Mouse (Mus musculus) A20 (cell line): Measurements from ENCODE around the gene Fgf13.

Experiments
- DNase-seq: peaks from one replicate; pipeline ENCODE4 v3.0.0-alpha.2; 2011; ENCODE audit warnings: low read depth, low spot score

Fgf13 gene

DNA sequence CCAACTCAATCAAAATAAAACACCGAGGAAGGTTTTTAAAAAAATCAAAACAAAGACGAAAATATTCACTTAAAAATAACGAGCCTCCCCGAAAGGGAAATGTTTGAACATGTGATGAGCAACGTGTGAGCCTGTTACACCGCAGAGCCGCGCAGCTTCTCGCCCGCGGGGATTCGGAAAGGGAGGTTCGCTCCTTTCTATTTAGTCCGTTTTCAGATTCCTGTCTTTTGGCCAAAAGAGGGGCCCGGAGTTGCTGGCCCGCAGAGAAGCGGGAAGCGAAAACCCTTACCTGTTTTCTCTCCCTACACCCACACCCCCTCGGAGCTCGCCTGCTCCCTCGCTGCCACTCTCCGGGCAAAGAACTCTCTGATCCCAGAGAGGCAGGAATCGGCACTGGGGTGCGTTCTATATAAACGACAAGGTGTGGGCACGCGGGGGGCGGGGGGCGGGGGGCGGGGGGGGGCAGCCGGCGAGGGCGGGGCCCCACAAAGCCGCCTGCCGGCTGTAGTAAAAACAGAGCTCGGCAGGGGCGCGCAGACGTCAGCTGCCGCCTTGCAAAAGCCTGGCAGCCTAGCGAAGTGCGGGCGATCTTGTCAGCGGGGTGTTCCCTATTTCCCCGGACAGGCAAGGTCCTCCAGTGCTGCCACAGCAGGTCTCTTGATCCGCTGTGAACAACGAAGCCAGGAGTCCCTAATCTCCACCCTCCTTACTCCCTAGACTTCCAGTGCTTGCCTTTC, at the start of gene Fgf13:
Fgf13 (minus strand) TSS at position 377 of the 737 bp plus-strand sequence.
- DNase-seq, result peak; percentile 71

DNA sequence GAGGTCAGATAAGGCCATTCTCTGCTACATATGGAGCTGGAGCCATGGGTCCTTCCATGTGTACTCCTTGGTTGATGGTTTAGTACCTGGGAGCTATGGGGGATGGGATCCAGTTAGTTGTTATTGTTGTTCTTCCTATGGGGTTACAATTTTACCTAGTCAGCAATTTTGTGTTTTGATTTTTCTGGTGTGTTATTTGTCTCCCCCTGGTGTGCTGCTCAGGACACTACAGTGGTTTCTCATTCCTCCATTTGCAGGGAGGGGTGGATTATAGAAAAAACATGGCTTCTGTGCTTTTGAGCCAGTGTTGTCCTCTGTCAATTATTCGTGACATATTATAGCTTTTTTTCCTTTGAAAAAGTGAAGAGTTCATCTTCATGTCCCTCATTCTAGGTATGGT, 38.7 kb upstream of the Fgf13 start:
- peak; percentile 17 for DNase-seq

DNA sequence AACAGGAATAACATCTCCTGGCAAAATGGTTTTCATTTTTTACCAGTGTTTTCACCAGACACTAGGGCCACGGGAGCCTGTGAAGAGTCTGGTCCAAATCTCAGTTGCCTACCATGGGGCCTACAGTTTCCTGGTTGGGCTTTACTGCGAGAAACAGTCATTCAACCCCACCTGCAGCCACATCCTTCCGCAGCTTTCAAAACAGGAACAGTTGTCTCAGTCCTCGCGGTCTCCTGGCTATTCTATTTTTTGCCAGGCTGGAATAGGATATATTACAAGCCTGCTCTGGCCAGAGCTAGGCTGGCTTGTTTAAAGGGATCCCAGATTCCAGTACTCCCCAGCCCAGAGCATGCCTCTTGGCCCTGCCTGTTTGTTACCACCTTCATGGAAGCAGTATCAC, 21.2 kb upstream of the Fgf13 start:
- no peak for DNase-seq

DNA sequence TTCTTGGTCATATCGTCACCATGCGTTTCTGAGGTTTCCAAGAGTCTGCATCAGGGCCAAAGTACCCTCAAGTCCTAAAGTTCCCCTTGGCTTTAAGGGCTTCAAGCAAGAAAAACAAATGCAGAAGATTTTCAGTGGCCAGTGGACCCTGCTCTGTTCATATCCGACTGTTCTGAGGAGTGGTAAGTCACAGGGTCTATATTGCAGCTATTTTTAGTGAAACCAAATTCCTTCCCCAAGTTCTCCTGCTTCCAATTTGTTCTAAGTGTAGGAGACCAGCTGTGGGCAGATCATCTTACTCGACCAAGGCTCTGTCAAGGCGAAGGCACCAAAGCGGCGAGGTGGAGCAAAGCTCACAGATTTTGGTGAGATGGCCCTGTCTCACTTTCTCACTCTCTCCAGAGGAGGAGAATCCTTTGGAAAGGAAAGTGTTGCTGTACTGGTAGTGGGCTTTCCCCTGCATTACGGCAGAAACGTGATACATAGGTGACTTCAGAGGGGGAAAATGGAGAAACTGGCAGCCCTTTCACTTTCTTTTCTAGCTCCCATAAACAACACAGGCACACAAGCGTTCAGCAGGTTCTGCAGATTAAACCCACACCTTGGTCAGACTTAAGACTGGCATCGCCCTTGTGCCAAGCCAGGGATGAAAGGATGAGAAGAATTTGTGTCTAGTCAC, 17.8 kb upstream of the Fgf13 start:
- peak; percentile 55 for DNase-seq

DNA sequence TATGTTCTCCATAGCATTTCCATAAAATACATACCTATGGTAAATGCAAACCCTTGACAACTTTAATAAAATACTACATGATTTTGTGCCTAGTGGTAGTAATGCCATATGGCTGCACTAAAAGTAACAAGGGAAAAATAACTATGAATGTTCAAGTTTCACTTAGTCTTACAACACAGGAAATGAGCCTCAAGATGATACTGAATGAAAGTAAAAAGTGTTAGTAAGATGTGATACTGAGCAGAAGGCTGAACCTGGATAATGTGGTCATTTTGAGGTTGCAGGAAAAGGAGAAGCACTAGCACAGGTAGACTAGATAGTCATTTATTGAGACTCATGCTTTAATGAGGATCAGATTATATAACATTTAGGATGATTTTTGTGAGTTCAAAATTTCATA, 16.2 kb upstream of the Fgf13 start:
- DNase-seq, result peak; percentile 5

DNA sequence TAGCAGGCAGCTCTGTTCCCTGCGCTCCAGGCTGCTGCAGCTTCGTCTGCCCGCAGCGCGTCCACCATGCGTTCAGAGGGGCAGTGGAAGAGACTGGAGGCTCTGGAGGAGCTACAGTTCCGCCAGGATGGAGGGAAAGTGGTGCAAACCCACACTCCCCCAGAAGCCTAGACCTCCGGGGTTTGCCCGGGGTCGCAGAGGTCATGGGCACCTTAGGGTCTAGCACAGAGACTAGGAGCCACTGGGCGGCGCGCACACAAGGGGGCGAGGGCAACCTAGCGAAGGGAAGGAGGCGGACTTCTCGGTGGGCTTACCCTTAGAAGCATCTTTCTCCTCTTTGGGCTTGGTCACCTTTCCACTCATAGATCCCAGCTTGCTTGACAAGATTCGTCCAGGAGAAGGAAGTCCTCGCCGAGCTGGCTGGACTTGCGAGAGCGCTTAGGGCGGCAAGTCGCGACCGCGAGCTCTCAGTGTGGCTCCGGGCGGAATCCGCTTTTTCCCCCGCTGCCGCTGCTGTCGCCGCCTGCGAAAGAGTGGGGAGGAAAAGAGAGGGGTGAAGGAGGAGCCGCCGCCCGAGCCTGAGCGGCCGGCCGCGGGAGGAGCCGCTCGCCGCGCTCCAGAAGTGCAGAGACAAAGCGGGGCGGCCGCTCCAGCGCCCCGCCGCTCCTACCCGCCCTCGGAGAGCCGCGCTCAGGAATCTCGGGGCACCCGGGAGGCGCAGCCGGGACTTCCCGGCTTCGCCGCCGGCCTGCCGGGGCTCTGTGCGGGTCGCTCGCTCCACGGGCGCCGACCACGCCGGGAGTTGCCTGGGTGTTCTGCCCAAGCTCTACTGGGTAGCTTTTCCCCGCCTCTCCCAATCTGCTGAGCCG, 811 bp downstream of the Fgf13 start:
- DNase-seq, result peak; percentile 73

DNA sequence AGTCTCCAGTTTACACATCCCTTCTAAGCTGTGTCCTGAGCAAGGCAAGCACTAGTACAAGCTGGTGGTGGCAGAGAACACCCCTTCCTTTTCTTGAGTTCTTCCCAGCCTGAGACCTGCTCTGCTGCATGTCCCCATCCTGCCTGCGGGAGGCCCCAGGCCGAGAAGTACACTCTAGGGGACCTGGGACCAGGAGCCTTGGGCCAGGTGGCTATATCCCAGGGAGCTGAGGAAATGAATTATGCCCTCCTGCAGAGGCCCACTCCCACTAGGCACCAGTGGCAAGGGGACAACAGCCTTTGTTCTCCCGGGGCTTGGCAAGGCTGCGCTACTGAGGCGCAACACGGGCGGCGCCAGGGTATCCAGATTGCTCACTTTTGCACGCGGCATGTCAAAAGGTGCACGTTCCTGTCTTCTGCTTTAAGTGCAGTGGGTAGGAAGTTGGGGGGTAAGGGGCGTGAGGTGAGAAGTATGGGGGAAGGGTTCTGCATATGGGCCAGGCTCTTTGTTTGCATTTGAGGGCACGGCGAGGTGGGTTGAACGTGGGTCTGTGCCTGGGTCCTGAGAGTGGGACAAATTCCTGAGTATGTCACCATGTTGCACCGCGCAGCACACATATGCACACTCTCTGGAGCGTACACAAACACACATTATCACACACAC, 1.7 kb downstream of the Fgf13 start:
- DNase-seq, result peak; percentile 32

DNA sequence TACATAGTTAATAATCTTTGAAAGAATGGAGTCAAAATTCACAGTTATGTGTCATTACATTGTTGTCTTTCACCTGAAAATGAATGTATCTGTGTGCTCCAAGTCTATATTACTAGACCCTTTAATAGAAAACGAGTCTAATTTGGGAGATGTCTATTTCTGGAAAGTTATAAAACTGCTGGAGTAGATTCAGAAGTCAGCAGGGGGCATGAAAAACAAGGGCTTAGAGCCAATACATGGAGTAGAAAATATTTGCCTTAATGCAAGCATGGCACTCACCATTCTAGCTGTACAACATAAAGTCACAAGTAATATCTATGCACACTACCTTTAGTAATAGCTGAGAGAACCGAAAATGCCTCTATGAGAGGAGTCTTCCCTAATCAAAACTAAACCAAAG, 19.9 kb downstream of the Fgf13 start:
- DNase-seq, result no peak

DNA sequence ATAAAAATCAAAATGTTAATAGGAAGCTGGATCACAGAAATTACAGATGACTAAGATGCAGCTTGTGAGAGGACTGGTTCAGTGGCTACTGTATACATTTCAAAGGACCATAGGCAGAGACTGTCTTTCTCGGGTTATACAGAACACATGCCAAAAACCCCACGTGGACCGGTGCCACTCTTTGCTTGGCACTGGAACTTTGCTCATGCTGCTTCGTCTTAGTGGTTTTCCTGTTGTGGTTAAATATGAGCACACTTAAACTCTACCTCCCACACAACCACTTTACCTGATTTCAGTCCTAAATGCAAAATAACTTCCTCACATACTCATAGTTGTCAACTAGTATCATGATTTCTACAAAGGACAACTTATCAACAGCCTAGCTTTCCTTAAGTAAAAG, 59.6 kb downstream of the Fgf13 start:
- DNase-seq, result no peak

DNA sequence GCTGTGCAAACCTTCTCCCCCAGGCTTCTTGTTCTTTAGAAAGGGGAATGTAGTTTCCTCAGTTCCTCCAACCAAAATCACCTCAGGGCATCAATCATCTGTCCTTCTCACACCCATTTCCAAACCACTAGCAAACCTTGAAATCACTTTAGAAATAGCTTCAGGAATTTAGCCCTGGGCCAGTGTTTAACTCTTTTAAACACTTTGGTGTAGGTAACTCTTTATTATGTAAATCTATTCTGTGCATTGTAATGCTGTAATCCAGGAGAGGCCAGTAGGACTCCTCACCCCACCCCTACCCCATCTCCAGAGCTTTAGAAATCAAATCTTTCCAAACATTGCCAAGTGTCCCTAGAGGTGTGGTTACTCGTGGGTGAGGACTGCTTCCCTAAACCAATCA, 74.5 kb downstream of the Fgf13 start:
- no peak for DNase-seq

DNA sequence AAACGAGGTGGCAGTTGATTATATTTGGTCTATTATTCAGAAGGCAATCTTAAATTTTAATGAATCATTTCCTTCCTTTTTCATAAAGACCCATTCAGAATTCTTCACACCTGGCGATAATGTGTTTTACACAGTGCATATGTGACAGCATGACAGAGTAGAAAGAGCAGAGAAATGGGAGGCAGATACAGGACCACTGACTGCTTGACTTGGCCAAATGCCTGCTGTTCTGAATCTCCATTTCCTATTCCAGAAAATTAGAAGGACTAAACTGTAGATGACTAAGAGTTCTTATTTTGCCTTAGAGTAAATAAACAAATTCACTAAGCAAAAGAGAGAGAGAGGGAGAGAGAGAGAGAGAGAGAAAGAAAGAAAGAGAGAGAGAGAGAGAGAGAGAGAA, 82.4 kb downstream of the Fgf13 start:
- DNase-seq, result no peak

DNA sequence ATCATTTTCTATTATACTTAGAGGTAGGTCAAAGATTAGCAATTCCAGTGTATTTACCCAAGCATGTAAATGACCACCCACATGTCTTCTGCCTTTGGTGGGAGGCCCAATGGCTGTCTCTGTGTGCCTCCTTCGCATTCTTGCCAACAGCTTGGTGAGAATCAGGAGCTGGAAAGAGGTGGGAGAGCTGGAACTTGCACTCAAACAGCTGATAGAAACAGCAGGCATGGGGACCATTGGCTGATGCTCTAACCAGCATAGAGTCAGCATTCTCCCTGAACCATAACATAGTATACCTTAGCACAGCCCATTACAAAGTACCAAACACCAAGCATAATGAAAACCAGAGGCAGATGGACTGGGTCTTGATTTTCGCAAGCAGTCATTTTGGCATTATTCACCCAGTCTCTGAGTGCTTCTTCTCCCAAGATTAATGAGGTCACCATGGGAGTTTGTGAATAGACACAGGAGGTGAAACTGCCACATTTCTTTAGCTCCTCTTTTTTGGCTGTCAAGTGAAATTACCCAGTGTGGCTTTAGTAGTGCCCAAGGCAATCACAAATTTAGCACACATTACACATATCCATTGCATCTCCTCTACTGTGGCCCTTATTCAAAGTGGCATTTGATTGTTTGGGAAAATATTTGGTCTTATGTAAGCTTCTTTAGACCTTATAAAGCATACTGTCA, 165.1 kb downstream of the Fgf13 start:
- DNase-seq, result no peak

DNA sequence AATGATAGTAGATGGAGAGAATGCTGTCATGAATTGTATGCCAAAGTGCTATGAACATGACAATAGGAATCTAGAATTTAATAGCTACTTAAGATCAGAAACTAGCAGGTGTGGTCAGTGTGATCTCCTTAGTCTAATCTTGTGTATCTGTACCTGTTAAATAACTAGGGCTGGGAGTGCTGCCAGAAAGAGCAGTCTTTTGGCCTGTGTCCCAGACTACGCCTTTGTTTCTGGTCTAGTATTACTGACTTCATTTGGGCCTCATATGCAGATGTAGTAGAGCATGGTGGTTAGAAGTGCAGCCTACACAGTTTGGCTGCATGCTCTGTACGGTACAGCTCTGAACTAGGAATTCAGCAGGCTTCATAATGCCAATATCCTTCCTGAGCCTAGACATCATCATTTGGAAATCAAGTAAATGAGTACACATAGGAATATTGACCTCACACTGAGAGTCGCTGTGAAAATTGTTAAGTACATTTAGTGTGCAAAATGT, 276.9 kb downstream of the Fgf13 start:
- DNase-seq, result no peak

DNA sequence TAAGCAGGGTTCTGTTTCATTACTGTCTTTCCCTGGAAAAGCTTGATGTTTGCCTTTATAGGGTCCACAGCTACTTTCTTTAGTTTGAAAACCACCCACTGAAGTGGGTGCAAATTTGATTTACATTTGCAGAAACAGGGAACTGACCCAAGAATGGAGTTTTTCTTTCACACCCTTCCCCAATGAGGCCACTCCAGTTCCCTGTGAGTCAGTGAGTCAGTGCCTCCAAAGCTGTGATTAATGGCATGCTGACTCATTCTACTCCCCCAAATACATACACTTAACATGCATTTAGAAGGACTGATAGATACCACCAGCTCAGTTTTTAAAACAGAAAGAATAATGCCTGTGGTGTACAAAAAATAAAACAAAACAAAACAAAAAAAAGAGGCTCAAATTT, 316.3 kb downstream of the Fgf13 start:
- DNase-seq, result no peak

DNA sequence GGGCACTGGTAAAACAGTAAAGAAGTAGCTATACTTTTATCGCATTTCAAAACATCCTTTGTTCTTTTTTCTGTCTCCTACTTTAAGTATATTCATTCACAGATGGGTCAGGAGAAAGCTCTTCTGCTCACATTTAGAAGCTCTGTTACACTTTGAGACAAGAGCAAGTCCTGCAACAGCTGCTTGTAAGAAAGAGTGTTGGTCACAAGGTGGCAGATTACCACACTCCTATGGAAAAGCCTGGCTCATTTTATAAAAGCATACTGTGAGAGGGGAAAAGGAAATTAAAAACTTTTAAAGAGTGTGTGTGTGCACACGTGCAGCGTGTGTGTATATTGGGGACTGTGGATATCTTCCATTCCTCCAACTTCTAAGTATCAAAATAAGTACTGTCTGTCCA, 324.1 kb downstream of the Fgf13 start:
- no peak for DNase-seq

DNA sequence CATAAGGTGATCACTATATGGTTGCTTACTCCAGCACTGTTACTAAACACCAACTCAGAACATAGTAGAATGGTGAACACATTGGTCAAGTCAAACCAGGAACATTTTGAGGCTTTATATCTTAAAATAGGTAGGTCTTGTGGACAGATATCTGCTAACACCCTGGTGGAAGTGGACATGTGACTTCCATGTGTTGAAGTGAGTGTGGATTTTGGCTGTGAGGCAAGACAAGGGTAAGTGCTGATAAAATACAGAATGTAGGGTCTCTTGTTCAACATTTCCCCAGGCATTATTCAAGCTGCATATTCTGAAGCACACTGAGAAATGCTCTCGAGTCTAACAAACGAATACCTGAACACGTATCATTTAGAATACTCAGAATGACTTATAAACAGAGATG, 324.7 kb downstream of the Fgf13 start:
- no peak for DNase-seq

DNA sequence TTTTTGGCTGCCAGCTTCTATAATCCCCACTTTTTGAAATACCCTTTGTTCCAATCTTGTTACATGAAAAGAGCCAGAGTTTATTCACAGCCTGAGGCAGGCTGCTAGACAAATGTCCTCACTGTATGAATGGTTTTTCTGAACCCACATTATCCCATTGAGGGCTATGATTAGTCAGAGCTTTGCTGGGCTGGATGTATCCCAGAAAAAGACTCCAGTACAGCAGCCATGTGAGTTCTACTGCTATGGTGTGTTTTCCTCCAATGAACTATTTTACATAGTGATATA, 326.5 kb downstream of the Fgf13 start:
- no peak for DNase-seq

DNA sequence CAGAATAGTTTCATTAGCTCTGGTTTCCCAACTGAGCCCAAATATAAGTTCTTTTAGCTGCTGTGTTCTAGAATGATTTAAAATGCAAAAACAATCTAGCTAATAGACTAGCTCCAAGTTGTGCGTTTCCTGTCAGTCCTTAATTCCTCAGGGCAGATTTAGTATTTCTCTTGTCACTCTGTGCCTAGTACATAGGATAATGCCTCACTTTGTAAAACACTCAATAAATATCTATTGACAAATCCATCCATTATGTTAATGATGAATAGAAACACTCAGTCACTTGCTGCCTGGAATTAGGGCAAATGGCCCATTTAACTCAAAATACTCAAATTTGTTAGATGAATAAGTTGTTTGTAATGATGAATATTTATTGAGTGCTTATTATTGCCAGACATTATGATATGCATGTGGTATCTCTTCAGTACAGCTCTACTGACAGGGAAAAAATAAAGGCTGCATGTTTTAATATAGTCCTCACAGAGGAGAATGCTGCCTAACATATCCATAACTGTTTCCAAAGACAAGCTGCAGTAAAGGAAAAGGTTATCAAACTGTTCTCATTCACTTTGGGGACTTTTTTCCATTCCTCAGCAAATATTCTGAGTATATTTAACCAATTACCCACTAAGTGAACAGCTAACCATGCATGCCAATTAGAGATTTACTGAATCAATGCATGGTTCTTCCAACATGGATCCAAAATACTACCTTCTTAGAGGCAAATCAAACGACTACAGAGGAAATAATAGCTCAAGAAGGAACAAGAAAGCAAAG, 327.0 kb downstream of the Fgf13 start:
- no peak for DNase-seq

DNA sequence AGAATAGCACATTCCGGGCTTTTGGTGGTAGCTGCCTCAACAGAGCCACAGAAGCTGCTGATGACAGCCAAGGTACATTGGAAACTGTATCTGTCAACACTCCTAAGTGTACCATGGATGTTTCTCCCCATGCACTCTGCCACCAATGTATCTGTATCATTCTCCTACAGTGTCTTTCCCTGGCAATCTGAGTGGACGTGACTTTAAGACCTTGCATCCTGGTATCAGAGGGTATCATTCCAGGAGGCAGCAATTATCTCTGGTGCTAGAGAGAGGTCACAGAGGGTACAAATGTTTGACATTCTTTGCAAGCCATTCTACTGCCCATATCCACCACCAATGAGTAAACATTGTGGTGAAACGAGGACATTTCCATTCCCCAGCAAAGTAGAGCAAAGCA, 347.2 kb downstream of the Fgf13 start:
- no peak for DNase-seq

DNA sequence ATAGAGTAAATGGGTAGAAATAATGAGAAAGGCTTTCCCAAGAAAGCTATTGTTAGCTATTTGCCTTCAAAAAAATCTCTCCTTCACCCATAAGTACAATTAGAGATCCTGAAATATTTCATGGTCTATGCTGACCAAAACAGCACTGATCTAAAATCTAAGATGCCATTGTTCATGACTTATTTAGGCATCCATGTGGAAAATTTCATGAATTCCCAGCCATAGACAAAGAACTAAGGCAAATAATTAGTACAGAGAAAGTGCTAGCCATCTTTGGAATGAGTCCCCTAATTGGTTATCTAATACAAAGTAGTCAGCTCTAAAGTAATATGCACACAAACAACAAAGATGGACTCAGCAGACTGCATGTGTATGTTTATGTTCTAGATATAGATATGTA, 366.7 kb downstream of the Fgf13 start:
- no peak for DNase-seq

DNA sequence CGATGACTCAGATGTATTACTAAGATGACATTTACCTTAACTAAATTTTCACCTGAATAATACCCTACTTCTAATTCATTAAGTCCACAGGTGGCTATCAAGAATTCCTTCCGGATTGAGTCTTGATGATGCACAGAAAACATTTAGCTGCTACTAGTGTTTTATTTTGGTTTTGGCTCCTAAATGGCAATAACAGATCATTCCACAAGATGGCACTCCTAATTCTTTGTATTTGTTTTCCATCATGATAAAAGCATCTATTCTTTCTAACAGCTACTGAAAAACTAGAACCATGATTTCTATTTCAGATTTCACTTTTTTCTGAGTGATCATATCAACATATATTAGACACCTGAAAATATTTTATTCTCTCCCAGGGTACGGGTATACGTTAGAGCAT, 373.7 kb downstream of the Fgf13 start:
- DNase-seq, result peak; percentile 8
